Mouse (Mus musculus) left cerebral cortex, postnatal 4 days (tissue): Measurements from ENCODE around the gene Eftud2. TPM values are rescaled to one million over a fixed set of nuclear protein-coding genes. Genes with fewer than 3 reads are reported as not detected.

Experiments used
- DNase-seq: peaks from one replicate; pipeline ENCODE4 v3.0.0-alpha.2; 2022
- intact Hi-C: fragments of 180-260 bp; cut with DNase I; formaldehyde crosslinking; loops from one replicate; pipeline ENCODE4 v1.15.1; 2025
- total RNA-seq, 2 experiments: library from RNA; stranded (reverse); gene quantifications; 2 replicates each; pipeline ENCODE4 v1.2.3; 2021

Eftud2 gene
- total RNA-seq, 2 experiments from 2014 or later: 113 to 125 TPM

GRCm38 (mm10) chr11:102820432-102820831, 60.4 kb downstream of the Eftud2 start:
- intact Hi-C loops: no loop called here
- DNase-seq: no peak

- intact Hi-C loops: loop anchor here (5.0 kb wide), 1 partner anchor 43 kb away; no protein-coding TSS in a partner anchor
- no peak for DNase-seq
Observed at GRCm38 (mm10) chr11:102819783-102820385, 60.9 kb downstream of the Eftud2 start.

- DNase-seq: peak; percentile 79
- intact Hi-C loops: loop anchor here (5.0 kb wide), 1 partner anchor 42 kb away; no protein-coding TSS in a partner anchor
Observed at GRCm38 (mm10) chr11:102819021-102819782, 61.6 kb downstream of the Eftud2 start, which contains the start of gene Gjc1. Gene Gjc1 (minus strand): TSS chr11:102819700.

- DNase-seq: peak; percentile 46
- intact Hi-C loops: loop anchor here (5.0 kb wide), 1 partner anchor 41 kb away; no protein-coding TSS in a partner anchor
Observed at GRCm38 (mm10) chr11:102818121-102819020, 62.4 kb downstream of the Eftud2 start.

GRCm38 (mm10) chr11:102814881-102815280, 65.9 kb downstream of the Eftud2 start:
- no peak for DNase-seq
- intact Hi-C loops: loop anchor here (5.0 kb wide), 1 partner anchor 38 kb away; no protein-coding TSS in a partner anchor

GRCm38 (mm10) chr11:102810721-102811485, 69.9 kb downstream of the Eftud2 start:
- no peak for DNase-seq
- intact Hi-C loops: no loop called here

- DNase-seq: no peak
- intact Hi-C loops: no loop called here
Observed at GRCm38 (mm10) chr11:102808246-102808645, 72.5 kb downstream of the Eftud2 start.

GRCm38 (mm10) chr11:102803453-102803852, 77.3 kb downstream of the Eftud2 start:
- intact Hi-C loops: no loop called here
- DNase-seq: no peak

GRCm38 (mm10) chr11:102794157-102794556, 86.6 kb downstream of the Eftud2 start:
- intact Hi-C loops: no loop called here
- DNase-seq: no peak

- intact Hi-C loops: no loop called here
- DNase-seq: no peak
Observed at GRCm38 (mm10) chr11:102791682-102792445, 88.9 kb downstream of the Eftud2 start.

Other genes with a start within 250 kb of the Eftud2 start
- gene Meioc, start 217.3 kb downstream of the Eftud2 start, total RNA-seq: not detected
- 10 to 100 TPM; 32.8 to 34.5 TPM for gene Ccdc43, start 183.2 kb downstream of the Eftud2 start, total RNA-seq
- 100 to 1,000 TPM; 103 to 110 TPM for gene Adam11, start 119.5 kb downstream of the Eftud2 start, total RNA-seq
- 10 to 100 TPM; 46.7 to 60.2 TPM for gene Gjc1, start 61.3 kb downstream of the Eftud2 start, total RNA-seq
- 1 to 10 TPM; 3.8 to 6.7 TPM for gene Higd1b, start 45.1 kb downstream of the Eftud2 start, total RNA-seq
- under 1 TPM; 0.48 to 0.95 TPM for gene Ccdc103, start 219 bp upstream of the Eftud2 start, total RNA-seq
- not detected for gene Fam187a, start 4.2 kb upstream of the Eftud2 start, total RNA-seq
- gene Gfap, start 19.9 kb upstream of the Eftud2 start, total RNA-seq: 10 to 100 TPM; 37.2 to 56.0 TPM
- gene Kif18b, start 44.1 kb upstream of the Eftud2 start, total RNA-seq: 1 to 10 TPM; 3.7 to 4.1 TPM
- 10 to 100 TPM; 10.9 to 12.7 TPM for gene C1ql1, start 65.7 kb upstream of the Eftud2 start, total RNA-seq
- 10 to 100 TPM; 60.3 to 67.8 TPM for gene Nmt1, start 147.2 kb upstream of the Eftud2 start, total RNA-seq
- gene Dcakd, start 147.3 kb upstream of the Eftud2 start, total RNA-seq: 100 to 1,000 TPM; 116 to 128 TPM
- 10 to 100 TPM; 11.1 to 13.8 TPM for gene Plcd3, start 220.7 kb upstream of the Eftud2 start, total RNA-seq
- gene Acbd4, start 220.7 kb upstream of the Eftud2 start, total RNA-seq: 10 to 100 TPM; 31.7 to 41.3 TPM
- gene Hexim1, start 235.2 kb upstream of the Eftud2 start, total RNA-seq: 10 to 100 TPM; 22.9 to 23.2 TPM